Mouse (Mus musculus) liver, adult 2 months (tissue): Measurements from ENCODE around the gene Aqp7.

ENCODE experiments used
- CTCF ChIP-seq: fragments of 200-500 bp; IDR thresholded peaks from 2 replicates; pipeline ENCODE4 v1.5.1; 2011; ENCODE audit warnings: low read depth, low read length, control low read depth
- POLR2A ChIP-seq: fragments of 200-500 bp; IDR thresholded peaks from 2 replicates; pipeline ENCODE4 v1.6.1; 2011; ENCODE audit warnings: low read length, control low read depth; ENCODE audit not compliant: insufficient read depth; ENCODE audit errors: extremely low read depth

GRCm38 (mm10) chr4:41000271-41000670, 47.7 kb downstream of the Aqp7 start:
- TF ChIP-seq CTCF (no peak), POLR2A (no peak)
